Mouse (Mus musculus) induced T-regulatory cell, adult 2 months (primary cell): ENCODE measurements around the gene Armc7.
"Not testable (repeated sequence)": the region's sequence is repeated elsewhere in the genome, so short reads cannot be mapped to it uniquely, and the experiment has no call there.

Experiments
- DNase-seq: peaks from one replicate; pipeline ENCODE4 v3.0.0-alpha.2; 2012; ENCODE audit warnings: low read depth

The Armc7 gene

GRCm38 (mm10) chr11:115475025-115475757 lies at the start of gene Armc7:
TSS of gene Armc7 (plus strand) at chr11:115475667.
- peak; percentile 98 for DNase-seq

- DNase-seq: no peak
Observed at GRCm38 (mm10) chr11:115425671-115426070, 49.8 kb upstream of the Armc7 start.

GRCm38 (mm10) chr11:115427482-115428331 lies 47.8 kb upstream of the Armc7 start:
- DNase-seq: peak; percentile 87

DNA sequence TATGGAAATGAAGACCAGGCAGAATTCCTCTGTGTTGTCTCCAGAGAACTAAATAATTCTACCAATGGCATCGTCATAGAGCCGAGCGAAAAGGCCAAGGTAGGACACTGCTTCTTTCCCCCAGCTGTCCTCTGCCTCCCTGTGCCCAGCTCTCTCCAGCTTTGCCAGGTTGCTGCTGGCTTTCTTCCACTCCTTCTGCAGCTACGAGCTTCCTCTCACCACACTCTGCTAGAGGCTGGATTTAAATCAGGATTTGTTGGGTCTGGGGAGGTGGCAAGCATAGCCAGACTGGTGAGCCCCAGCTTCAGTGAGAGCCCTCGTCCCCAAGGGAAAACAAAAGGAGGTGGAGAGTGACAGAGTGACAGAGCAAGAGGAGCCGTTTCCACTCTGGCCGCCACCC lies 46.2 kb upstream of the Armc7 start:
- no peak for DNase-seq

GRCm38 (mm10) chr11:115430561-115430960 lies 44.9 kb upstream of the Armc7 start:
- DNase-seq: no peak

DNA sequence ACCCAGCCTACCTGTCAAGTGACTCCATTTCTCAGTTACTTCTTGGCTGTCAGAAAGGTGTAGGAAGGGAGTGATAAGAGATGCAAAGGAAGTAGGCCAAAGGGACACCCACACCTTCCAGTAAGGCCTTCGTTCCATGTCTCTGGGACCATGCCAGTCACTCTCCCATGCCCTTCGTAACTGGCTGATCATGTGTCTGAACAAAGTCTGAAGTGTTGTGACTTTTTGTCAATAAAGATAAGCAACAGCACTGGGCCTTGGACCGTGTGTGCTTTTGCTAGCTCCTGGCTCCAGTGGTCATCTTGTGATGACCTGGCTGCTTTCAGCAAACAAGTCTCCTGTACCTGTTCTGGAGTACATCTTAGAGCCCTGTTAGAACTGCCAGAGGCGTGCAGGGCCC lies 42.7 kb upstream of the Armc7 start:
- no peak for DNase-seq

DNA sequence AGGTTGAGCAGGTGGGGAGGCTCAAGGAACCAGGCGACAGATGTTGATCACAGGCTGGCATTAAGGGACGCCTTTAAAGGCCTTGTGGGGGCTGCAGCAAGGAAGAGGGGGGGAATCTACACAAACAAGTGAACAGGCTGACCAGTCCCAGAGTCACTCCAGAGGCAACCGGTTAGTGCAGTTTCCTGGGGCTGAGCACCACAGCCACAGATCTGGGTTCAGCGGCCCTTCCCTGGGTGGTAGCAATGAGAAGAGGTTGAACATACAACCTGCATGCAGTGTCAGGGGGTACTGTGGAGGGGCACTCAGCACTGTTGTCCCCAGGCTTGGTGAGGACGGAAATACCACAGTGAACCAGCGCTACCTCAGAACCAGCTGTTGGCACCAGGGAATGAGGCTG lies 42.1 kb upstream of the Armc7 start:
- no peak for DNase-seq

DNA sequence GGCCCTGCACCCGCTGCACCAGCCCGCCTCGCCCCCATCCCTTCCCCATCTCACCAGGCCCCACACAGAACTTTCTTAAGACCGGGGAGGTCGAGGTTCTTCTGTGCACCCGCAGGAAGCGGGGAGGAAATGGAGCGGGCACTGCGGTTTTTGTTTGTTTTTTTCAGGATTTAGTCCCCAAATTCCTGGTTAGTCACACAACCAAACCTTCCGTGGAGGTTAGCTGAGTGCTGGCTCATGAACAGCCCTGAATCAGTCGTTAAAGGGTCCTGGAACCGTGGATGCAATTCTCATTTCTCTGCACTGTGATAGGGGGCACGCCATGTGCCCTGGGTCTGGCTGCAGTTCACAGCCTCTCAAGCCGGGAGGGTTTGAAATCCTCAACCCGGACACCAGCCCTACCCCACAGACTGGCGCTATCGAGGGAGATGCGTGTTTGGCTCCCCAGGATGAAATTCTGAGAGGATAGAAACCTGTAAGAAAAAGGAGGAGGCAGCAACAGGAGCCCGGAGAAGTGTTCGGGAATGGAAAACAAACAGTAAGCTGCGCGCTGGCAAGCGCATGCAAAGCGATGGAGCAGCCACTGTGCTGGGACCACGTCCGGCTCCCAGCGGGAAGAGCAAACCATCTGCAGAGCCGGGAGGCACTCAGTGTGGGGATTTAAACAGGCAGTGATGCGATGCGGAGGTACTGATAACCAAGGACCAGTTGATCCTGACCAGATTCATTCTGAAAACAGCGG lies 39.7 kb upstream of the Armc7 start:
- no peak for DNase-seq

GRCm38 (mm10) chr11:115437571-115438122 lies 37.8 kb upstream of the Armc7 start:
- no peak for DNase-seq

DNA sequence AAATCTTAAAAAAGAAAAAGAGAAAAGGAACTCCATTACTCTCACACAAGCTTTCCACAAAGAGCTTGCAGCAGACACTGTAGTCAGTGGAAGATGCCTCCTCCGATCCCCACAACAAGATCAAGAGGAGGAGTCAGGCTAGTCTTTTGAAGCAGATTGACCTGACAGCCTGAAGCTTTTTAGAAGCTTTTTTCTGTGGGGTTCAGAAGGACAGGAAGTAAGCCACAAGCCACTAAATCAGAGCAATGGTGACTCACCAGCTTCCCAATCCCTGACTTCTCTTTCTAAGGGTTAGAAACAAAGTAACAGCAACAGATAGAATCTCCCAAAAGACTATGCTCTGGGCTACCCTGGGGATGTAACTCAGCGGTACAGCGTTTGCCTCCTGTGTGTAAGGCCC lies 36.1 kb upstream of the Armc7 start:
- no peak for DNase-seq

DNA sequence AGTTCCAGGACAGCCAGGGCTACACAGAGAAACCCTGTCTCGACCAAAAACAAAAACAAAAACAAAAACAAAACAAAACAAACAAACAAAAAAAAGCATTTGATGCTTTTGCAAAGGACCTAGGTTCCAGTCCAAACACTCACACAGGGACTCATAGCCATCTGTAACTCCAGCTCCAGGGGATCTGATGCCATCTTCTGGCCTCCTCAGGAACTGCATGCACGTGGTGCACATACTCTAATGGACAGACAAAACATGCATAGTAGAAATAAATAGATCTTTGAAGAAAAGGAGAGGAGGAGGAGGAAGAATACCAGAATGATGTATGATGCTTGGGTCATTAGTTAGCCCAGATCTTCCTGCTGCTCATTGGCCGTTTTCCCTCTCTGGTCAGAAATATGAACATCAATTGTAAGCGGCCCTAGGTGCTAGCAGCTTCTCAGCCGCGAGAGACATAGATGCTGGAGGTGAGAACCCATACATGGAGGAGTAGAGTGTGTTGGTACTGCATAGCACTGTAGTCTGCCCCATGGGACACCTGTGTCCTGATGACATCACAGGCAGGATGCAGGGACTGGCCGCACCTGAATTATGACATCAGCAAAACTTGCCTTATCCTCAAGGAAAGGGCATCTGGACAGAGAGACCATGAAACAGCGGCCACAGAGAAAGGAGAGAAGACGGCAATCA lies 35.4 kb upstream of the Armc7 start, which contains the start of gene Trim80:
TSS of gene Trim80 (plus strand) at position 640 of the 690 bp plus-strand sequence.
- peak; percentile 47 for DNase-seq

GRCm38 (mm10) chr11:115441417-115441816 lies 34.0 kb upstream of the Armc7 start:
- no peak for DNase-seq

GRCm38 (mm10) chr11:115446906-115447305 lies 28.6 kb upstream of the Armc7 start:
- no peak for DNase-seq

DNA sequence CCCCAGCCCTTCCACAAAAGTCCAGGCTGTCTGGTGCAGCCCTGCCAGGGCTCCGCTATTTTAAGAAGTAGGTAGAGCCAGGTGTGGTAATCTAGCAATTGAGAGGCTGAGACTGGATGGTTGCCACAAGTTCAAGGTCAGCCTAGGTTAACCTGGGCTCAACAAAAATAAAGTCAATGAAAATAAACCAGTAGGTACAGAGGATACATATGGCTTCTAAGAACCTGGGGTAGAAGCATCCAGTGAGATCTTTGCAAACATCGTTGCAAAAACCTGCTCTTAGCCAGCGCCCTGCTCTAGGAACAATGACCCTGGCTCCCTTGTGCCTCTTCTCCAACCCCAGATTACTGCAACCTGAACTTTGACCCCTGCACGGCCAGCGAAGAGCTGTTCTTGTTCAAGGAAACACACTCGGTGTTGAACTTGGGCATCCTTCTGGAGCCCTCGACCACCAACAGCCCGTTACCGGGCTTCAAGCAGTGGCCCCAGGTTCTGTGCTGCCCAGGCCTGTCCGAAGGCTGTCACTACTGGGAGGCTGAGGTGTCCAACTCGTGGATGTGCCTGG lies 28.1 kb upstream of the Armc7 start:
- no peak for DNase-seq

DNA sequence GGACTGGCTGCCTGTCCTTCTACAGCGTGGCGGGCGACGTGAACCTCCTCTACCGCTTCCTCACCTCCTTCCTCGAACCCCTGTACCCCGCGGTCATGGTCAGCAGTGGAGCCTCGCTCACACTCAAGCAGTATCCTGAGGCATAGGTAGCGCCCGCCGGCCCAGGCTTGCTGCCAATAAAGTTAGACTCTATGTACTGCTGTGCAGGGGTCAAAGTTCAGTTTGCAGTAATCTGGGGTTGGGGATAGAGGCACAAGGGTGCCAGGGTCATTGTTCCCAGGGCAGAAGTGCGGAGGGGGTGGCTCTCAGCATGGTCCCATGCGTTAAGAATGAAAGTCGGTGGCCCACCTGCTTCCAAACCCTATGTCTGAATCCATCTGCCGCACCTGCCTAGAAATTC lies 27.4 kb upstream of the Armc7 start:
- DNase-seq: no peak

GRCm38 (mm10) chr11:115448998-115449397 lies 26.5 kb upstream of the Armc7 start:
- no peak for DNase-seq

DNA sequence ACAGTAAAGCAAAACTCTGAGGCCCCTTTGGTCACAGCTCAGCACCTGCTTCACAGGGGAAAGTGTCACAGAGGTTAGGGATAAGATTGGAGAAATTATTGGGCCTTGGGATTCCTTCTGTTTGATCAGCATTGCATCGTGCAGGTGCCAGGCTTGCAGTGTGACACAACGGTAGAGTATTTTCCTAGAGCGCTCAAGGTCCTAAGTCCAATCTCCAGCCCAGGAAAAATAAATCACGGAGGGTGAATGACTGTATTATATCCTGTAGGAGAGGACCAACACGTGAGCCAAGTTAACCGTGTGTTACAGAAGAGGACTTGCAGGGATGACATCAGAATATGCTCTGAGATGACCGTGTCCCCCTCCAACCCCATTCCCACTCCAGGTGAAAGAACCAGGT lies 25.3 kb upstream of the Armc7 start:
- DNase-seq: no peak

- DNase-seq: peak; percentile 83
Observed at GRCm38 (mm10) chr11:115451781-115452241, 23.7 kb upstream of the Armc7 start.

DNA sequence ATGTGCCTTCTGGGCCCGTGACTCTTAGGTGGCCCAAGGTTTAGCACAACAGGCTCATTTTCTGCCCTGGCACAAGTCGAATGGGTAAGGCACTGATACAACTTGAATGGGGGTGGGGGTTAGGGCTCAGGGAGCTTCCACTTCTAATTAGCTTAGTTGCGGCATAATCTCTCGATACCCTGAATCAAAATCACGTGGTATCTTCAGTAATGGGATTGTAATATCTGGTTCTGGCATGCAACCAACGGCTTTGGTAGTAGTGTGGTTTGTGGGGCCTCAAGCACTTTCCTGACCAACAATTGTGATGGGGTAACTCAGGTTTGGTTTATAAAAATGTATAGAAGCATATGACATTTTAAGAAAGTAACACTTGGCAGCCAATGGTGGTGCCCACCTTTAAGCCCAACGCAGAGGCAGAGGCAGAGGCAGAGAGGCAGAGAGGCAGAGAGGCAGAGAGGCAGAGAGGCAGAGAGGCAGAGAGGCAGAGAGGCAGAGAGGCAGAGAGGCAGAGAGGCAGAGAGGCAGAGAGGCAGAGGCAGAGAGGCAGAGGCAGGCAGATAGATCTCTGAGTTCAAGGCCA lies 23.1 kb upstream of the Armc7 start:
- no peak for DNase-seq

DNA sequence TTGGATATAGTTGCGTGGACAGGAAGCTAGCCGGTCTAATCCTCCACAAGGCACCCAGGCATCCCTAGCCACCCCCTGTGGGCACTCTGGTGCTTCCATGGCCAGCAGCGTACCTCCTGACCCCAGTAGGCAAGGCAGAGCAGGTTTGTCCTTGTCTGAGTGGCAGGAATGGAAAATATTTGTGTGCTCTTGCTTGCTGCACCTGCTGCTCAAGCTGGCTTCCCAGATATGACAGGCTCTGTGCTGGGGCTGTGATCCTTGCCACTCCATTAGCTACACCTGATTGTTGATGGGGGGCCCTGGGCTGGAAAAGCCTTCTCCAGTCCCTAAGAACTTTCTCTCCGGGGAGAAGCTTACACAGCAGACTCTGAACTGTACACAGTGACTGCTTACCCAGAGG lies 22.2 kb upstream of the Armc7 start:
- DNase-seq: no peak

- not testable (repeated sequence) for DNase-seq
Observed at GRCm38 (mm10) chr11:115454822-115455221, 20.6 kb upstream of the Armc7 start.
